Mouse (Mus musculus): ENCODE measurements around the gene Gpd2. TPM values are rescaled to one million over a fixed set of nuclear protein-coding genes. Genes with fewer than 3 reads are reported as not detected.
A peak's percentile ranks its signal among the peaks of the same experiment; 100 is the strongest.

The Gpd2 gene
- total and polyA plus RNA-seq, 2 experiments from 2014 or later, result 31.1 to 33.0 TPM

DNA sequence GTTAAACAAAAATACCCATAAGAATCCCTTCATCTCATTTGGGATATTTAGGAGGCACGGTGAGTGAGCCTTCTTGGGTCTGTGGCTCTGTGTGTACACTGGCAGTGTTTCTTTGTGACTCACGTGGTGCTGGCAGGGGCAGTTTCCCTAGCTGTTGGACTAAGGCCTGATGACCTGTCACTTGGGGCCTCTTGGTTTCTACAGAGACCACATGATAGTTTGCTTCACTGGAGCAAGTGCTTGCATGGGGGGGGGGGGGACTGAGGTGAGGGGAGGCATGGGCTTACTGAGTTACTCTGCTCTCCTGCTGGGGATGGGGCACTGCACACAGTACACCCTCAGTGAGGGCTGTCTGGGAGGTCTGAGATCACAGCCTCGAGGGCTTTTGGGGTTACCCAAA, 64.1 kb downstream of the Gpd2 start:
- whole genome bisulfite sequencing, result 51% methylated on average over 3 of the region's 3 CpGs
- ATAC-seq (ENCODE audit: low FRiP score), result peak; percentile 41; the same call in 1 of the 2 replicates
- no peak overlapping the region for H3K4me3 ChIP-seq (ENCODE audit: low read depth, low read length)
- H3K27me3 ChIP-seq (ENCODE audit: insufficient read depth, low read length), result no peaks in the 10 kb centered on the region
- peak; percentile 27 for DNase-seq (ENCODE audit: low spot score)
- no peaks in the 10 kb centered on the region for H3K9me3 ChIP-seq (ENCODE audit: low read length)
- no peaks in the 10 kb centered on the region for H3K4me1 ChIP-seq (ENCODE audit: insufficient read depth, low read length)
- TF ChIP-seq CTCF (IDR thresholded peaks at IDR 0.05), result no peak
- no peak overlapping the region for H3K9ac ChIP-seq (replicated peaks; ENCODE audit: low read length, poor library complexity, severe bottlenecking)
- no peak overlapping the region for H3K4me2 ChIP-seq (ENCODE audit: low read depth, low read length, poor library complexity, severe bottlenecking)
- H3K36me3 ChIP-seq (ENCODE audit: insufficient read depth, low read length), result no peaks in the 10 kb centered on the region
- no peak overlapping the region for H3K27ac ChIP-seq (ENCODE audit: low read depth, low read length)

DNA sequence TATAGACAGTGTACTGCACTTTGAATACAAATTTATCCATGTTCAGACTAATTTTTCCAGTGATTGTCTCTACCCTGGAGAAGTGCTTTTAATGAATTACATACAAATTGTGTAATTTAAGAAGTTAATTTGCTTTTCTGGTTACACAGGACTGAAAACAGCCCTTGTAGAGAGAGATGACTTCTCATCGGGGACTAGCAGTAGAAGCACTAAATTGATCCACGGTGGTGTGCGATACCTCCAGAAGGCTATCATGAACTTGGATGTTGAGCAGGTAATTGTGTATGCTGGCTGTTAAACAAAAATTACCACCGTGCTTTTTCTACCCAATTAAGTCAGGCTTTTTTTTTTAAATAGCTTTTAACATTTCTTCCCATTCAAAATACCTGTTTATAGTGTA, 66.8 kb downstream of the Gpd2 start:
- H3K4me1 ChIP-seq (ENCODE audit: insufficient read depth, low read length), result no peaks in the 10 kb centered on the region
- H3K27me3 ChIP-seq (ENCODE audit: insufficient read depth, low read length), result no peaks in the 10 kb centered on the region
- H3K9ac ChIP-seq (replicated peaks; ENCODE audit: low read length, poor library complexity, severe bottlenecking), result no peak overlapping the region
- no peak overlapping the region for H3K4me2 ChIP-seq (ENCODE audit: low read depth, low read length, poor library complexity, severe bottlenecking)
- WGBS, result 76% methylated on average over 4 of the region's 4 CpGs
- H3K4me3 ChIP-seq (ENCODE audit: low read depth, low read length), result no peak overlapping the region
- no peaks in the 10 kb centered on the region for H3K36me3 ChIP-seq (ENCODE audit: insufficient read depth, low read length)
- no peaks in the 10 kb centered on the region for H3K9me3 ChIP-seq (ENCODE audit: low read length)
- ATAC-seq (ENCODE audit: low FRiP score) (no peak), DNase-seq (ENCODE audit: low spot score) (peak; percentile 6)
- H3K27ac ChIP-seq (ENCODE audit: low read depth, low read length), result no peak overlapping the region
- TF ChIP-seq CTCF (IDR thresholded peaks at IDR 0.05), result no peak

- Histone ChIP-seq H3K27ac (ENCODE audit: low read depth, low read length) (no peak overlapping the region), H3K4me1 (ENCODE audit: insufficient read depth, low read length) (no peaks in the 10 kb centered on the region), H3K4me3 (ENCODE audit: low read depth, low read length) (no peak overlapping the region), H3K36me3 (ENCODE audit: insufficient read depth, low read length) (no peaks in the 10 kb centered on the region), H3K9ac (replicated peaks; ENCODE audit: low read length, poor library complexity, severe bottlenecking) (no peak overlapping the region), H3K27me3 (ENCODE audit: insufficient read depth, low read length) (no peaks in the 10 kb centered on the region), H3K9me3 (ENCODE audit: low read length) (no peaks in the 10 kb centered on the region), H3K4me2 (ENCODE audit: low read depth, low read length, poor library complexity, severe bottlenecking) (no peak overlapping the region)
- 34% methylated on average over 7 of the region's 7 CpGs for WGBS
- TF ChIP-seq CTCF (IDR thresholded peaks at IDR 0.05), result no peak
- DNase-seq (ENCODE audit: low spot score) (peak; percentile 14), ATAC-seq (ENCODE audit: low FRiP score) (no peak)
These were observed 74.9 kb downstream of the Gpd2 start for GRCm38 (mm10) chr2:57312268-57312797.

- H3K9me3 ChIP-seq (ENCODE audit: low read length), result no peaks in the 10 kb centered on the region
- no peaks in the 10 kb centered on the region for H3K27me3 ChIP-seq (ENCODE audit: insufficient read depth, low read length)
- H3K27ac ChIP-seq (ENCODE audit: low read depth, low read length), result no peak overlapping the region
- no peak overlapping the region for H3K9ac ChIP-seq (replicated peaks; ENCODE audit: low read length, poor library complexity, severe bottlenecking)
- no peaks in the 10 kb centered on the region for H3K4me1 ChIP-seq (ENCODE audit: insufficient read depth, low read length)
- WGBS, result 74% methylated on average over 2 of the region's 2 CpGs
- no peaks in the 10 kb centered on the region for H3K36me3 ChIP-seq (ENCODE audit: insufficient read depth, low read length)
- DNase-seq (ENCODE audit: low spot score) (peak; percentile 19), ATAC-seq (ENCODE audit: low FRiP score) (no peak)
- H3K4me3 ChIP-seq (ENCODE audit: low read depth, low read length), result no peak overlapping the region
- peak; percentile 67 for TF ChIP-seq CTCF (IDR thresholded peaks at IDR 0.05)
- no peak overlapping the region for H3K4me2 ChIP-seq (ENCODE audit: low read depth, low read length, poor library complexity, severe bottlenecking)
These were observed 78.6 kb downstream of the Gpd2 start for GRCm38 (mm10) chr2:57316055-57316454.

- ATAC-seq (ENCODE audit: low FRiP score), result no peak
- H3K27me3 ChIP-seq (ENCODE audit: insufficient read depth, low read length), result no peaks in the 10 kb centered on the region
- no peak for DNase-seq (ENCODE audit: low spot score)
- H3K36me3 ChIP-seq (ENCODE audit: insufficient read depth, low read length), result no peaks in the 10 kb centered on the region
- H3K4me1 ChIP-seq (ENCODE audit: insufficient read depth, low read length), result no peaks in the 10 kb centered on the region
- no peaks in the 10 kb centered on the region for H3K9me3 ChIP-seq (ENCODE audit: low read length)
- no peak for TF ChIP-seq CTCF (IDR thresholded peaks at IDR 0.05)
- no peak overlapping the region for H3K9ac ChIP-seq (replicated peaks; ENCODE audit: low read length, poor library complexity, severe bottlenecking)
- H3K4me3 ChIP-seq (ENCODE audit: low read depth, low read length), result no peak overlapping the region
- H3K4me2 ChIP-seq (ENCODE audit: low read depth, low read length, poor library complexity, severe bottlenecking), result no peak overlapping the region
- no peak overlapping the region for H3K27ac ChIP-seq (ENCODE audit: low read depth, low read length)
- 44% methylated on average over 3 of the region's 3 CpGs for WGBS
These were observed 80.9 kb downstream of the Gpd2 start for GRCm38 (mm10) chr2:57318336-57318735.

DNA sequence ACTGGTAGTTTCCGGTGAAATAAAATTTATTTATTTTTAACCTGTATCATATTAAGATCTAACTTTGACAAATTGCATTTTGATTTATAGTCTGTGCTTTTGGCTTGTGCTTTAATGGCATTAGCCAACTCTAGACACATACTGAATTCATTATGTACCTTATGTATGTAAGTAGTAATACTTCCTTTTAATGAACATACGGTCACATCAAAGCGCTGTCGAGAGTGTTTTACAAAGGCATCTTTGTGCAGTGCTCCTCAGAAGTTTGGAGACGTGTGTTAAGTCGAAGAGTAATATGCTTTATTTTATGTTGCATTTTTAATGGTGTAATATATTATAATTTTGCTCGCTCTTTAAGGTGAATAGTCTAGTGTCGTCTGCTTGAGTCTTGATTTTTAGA, 88.7 kb downstream of the Gpd2 start:
- no peak for DNase-seq (ENCODE audit: low spot score)
- H3K4me3 ChIP-seq (ENCODE audit: low read depth, low read length), result no peak overlapping the region
- no peak for ATAC-seq (ENCODE audit: low FRiP score)
- H3K27me3 ChIP-seq (ENCODE audit: insufficient read depth, low read length), result no peaks in the 10 kb centered on the region
- 94% methylated on average over 8 of the region's 8 CpGs for WGBS
- H3K27ac ChIP-seq (ENCODE audit: low read depth, low read length), result no peak overlapping the region
- H3K4me1 ChIP-seq (ENCODE audit: insufficient read depth, low read length), result no peaks in the 10 kb centered on the region
- H3K36me3 ChIP-seq (ENCODE audit: insufficient read depth, low read length), result peaks cover 2% of the 10 kb centered on the region; the same call in 1 of the 2 replicates
- no peak for TF ChIP-seq CTCF (IDR thresholded peaks at IDR 0.05)
- no peak overlapping the region for H3K4me2 ChIP-seq (ENCODE audit: low read depth, low read length, poor library complexity, severe bottlenecking)
- no peak overlapping the region for H3K9ac ChIP-seq (replicated peaks; ENCODE audit: low read length, poor library complexity, severe bottlenecking)
- H3K9me3 ChIP-seq (ENCODE audit: low read length), result no peaks in the 10 kb centered on the region
